Mouse (Mus musculus) bone marrow, adult 2 months (tissue): ENCODE results near the gene Creg1.

Experiments used
- CTCF ChIP-seq: fragments of 200-500 bp; IDR thresholded peaks from 2 replicates; pipeline ENCODE4 v1.5.1; 2011; ENCODE audit warnings: low read length, control low read depth; ENCODE audit not compliant: control insufficient read depth, insufficient read depth
- POLR2A ChIP-seq: fragments of 200-500 bp; IDR thresholded peaks from 2 replicates; pipeline ENCODE4 v1.6.1; 2011; ENCODE audit warnings: low read depth, mild to moderate bottlenecking, control low read depth, low read length, borderline replicate concordance; ENCODE audit not compliant: control insufficient read depth

DNA sequence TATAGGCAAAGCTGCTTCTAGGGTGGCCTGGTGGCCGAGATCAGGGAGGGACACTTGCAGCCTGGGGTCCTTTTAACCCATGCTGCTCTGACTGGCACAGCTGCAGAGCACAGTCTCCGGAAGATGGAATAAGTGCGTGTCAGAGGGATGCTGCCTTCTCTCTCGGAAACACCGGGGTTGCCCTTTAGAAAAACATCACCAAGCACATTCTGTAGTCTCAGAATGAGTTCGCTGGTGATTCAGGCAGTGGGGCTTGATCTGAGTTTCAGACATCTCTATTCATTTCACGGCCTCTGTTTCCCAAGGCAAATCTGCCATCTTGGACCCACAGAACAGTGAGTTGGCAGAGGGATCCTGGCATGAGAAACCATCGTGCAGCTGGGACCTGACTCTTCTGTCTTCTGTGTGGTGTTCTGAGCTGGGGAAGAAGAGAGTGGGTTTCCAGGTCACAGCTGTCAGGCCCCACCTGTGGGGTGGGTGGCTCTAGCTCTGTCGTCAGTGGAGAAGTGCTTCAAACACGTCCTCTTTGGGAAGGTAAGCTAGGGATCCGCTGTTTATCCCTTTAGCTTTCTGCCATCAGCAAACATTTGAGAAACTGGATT, 38.3 kb downstream of the Creg1 start:
- TF ChIP-seq CTCF, result no peak
- TF ChIP-seq POLR2A, result no peak
